In the genomic region with DNA sequence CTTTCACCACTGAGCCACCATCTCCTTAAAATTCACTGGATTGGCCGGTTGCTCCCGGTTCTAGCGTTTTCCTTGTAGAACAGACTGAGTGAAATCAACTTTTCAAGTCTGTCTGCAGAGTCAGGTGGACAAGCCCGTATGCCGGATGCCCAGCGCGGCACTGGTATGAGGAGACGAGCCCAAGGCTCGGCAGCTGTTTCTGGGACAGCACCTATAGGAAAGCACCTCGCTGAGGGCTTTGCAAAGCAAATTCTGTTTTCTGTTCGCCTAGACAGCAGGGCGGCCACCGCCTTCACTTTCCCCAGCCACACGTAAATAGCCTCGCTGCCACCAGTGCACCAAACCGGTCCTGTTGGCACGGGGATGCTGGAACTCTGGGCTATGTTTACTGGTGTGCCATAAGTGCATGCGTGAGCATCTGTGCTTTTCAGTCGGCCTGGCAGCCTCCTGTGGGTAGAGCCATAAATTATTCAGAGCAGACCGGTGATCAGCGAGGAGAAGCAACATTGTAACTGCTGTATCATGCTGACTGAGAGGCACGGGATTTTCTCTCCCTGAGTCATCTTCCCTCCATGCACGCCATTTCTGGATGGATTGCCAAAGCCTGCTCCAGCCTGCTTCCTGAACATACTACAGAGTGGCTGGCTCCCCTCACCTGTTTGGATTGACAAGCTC, we compare ENCODE assay signal across 10 mouse cellular contexts. TPM values are rescaled to one million over a fixed set of nuclear protein-coding genes. Genes with fewer than 3 reads are reported as not detected.
DNase-seq lines count a peak whose midpoint lies in the region; ATAC-seq lines count a peak whose summit lies in the region.
"Had no signal": no experiment of that assay in that cellular context is flagged by ENCODE, and none has a peak within 500 bp of the region (broad histone marks: within the 10 kb centered on the region; RNA-seq: fewer than 3 reads in every experiment).

No protein-coding gene starts in this region.

- no peak overlapping the region for H3K4me3 ChIP-seq in hindbrain, embryonic 16.5 days (ENCODE audit: low read length)
- no peak overlapping the region for H3K4me3 ChIP-seq in neural tube, embryonic 15.5 days (replicated peaks)
- H3K4me3 ChIP-seq in liver, embryonic 12.5 days, result no peak overlapping the region
- H3K4me3 ChIP-seq: limb, embryonic 13.5 days had no signal

- no peak for DNase-seq in frontal cortex, postnatal 10 days (ENCODE audit: low spot score in 2 of 2)
- peak; percentile 67 for DNase-seq in adrenal gland, postnatal 36 days
- DNase-seq in spleen, postnatal 36 days (ENCODE audit: low spot score in 2 of 2), result no peak
- DNase-seq: heart, postnatal 14 days had no signal

- no peaks in the 10 kb centered on the region for H3K4me1 ChIP-seq in hindbrain, embryonic 16.5 days (ENCODE audit: control insufficient read depth, insufficient read depth, low read depth, low read length)
- H3K4me1 ChIP-seq in neural tube, embryonic 15.5 days, result peaks cover 21% of the 10 kb centered on the region
- no peaks in the 10 kb centered on the region for H3K4me1 ChIP-seq in liver, embryonic 12.5 days
- H3K4me1 ChIP-seq: limb, embryonic 13.5 days had no signal

- 69% methylated on average over 23 of the region's 23 CpGs for WGBS in hindbrain, embryonic 16.5 days
- 49% methylated on average over 23 of the region's 23 CpGs for WGBS in neural tube, embryonic 15.5 days
- 76% methylated on average over 23 of the region's 23 CpGs for WGBS in liver, embryonic 12.5 days (ENCODE audit: insufficient replicate concordance)

- H3K27ac ChIP-seq in hindbrain, embryonic 16.5 days (ENCODE audit: low read depth, low read length), result no peak overlapping the region
- peak overlapping the region; percentile 28; the same call in 1 of the 2 replicates for H3K27ac ChIP-seq in neural tube, embryonic 15.5 days (replicated peaks)
- H3K27ac ChIP-seq in liver, embryonic 12.5 days, result no peak overlapping the region
- H3K27ac ChIP-seq: limb, embryonic 13.5 days had no signal

- no peaks in the 10 kb centered on the region for H3K9me3 ChIP-seq in hindbrain, embryonic 16.5 days (ENCODE audit: control insufficient read depth, low read length)
- H3K9me3 ChIP-seq in neural tube, embryonic 15.5 days (replicated peaks), result no peaks in the 10 kb centered on the region
- H3K9me3 ChIP-seq in liver, embryonic 12.5 days (replicated peaks), result no peaks in the 10 kb centered on the region
- H3K9me3 ChIP-seq: limb, embryonic 13.5 days had no signal

- no peak overlapping the region for H3K4me2 ChIP-seq in hindbrain, embryonic 16.5 days (ENCODE audit: low read length)
- no peak overlapping the region for H3K4me2 ChIP-seq in neural tube, embryonic 15.5 days
- H3K4me2 ChIP-seq in liver, embryonic 12.5 days, result no peak overlapping the region
- H3K4me2 ChIP-seq: limb, embryonic 13.5 days had no signal

- no peaks in the 10 kb centered on the region for H3K27me3 ChIP-seq in hindbrain, embryonic 16.5 days (replicated peaks; ENCODE audit: control insufficient read depth, insufficient read depth, low read length)
- no peaks in the 10 kb centered on the region for H3K27me3 ChIP-seq in neural tube, embryonic 15.5 days (replicated peaks)
- H3K27me3 ChIP-seq in liver, embryonic 12.5 days (replicated peaks), result no peaks in the 10 kb centered on the region
- H3K27me3 ChIP-seq: limb, embryonic 13.5 days had no signal

- peak; percentile 42 for ATAC-seq in frontal cortex, adult (ENCODE audit: low TSS enrichment)
- peak; percentile 63 for ATAC-seq in hindbrain, embryonic 16.5 days
- 0 out of 2 replicates have a peak, but pooled peaks have one; percentile 33 for ATAC-seq in neural tube, embryonic 15.5 days (ENCODE audit: low FRiP score)
- no peak for ATAC-seq in liver, embryonic 12.5 days
- no peak for ATAC-seq in monocyte, adult 5-6 weeks (replicated peaks; ENCODE audit: insufficient number of reproducible peaks, low FRiP score, low TSS enrichment, poor library complexity, severe bottlenecking)

- H3K9ac ChIP-seq in hindbrain, embryonic 16.5 days (ENCODE audit: low read depth, low read length), result no peak overlapping the region
- H3K9ac ChIP-seq in neural tube, embryonic 15.5 days (replicated peaks), result no peak overlapping the region
- H3K9ac ChIP-seq in liver, embryonic 12.5 days, result no peak overlapping the region
- H3K9ac ChIP-seq: limb, embryonic 13.5 days had no signal

- H3K36me3 ChIP-seq in hindbrain, embryonic 16.5 days (ENCODE audit: control insufficient read depth, insufficient read depth, low read length), result no peaks in the 10 kb centered on the region
- peaks cover 5% of the 10 kb centered on the region for H3K36me3 ChIP-seq in neural tube, embryonic 15.5 days
- H3K36me3 ChIP-seq in liver, embryonic 12.5 days, result no peaks in the 10 kb centered on the region
- H3K36me3 ChIP-seq: limb, embryonic 13.5 days had no signal

RNA-seq across cellular contexts. Expression of gene Pgbd5, which starts 53.1 kb away (rescaled TPM):
- 1 to 10 TPM; 3.5 to 4.5 TPM for total RNA-seq in adrenal gland, postnatal 36 days (2021)
- polyA plus RNA-seq in hindbrain, embryonic 16.5 days (2015; fragmentation: Nextera tagmentation; extraction: Ambion mirVana), result 12.8 and 13.6 TPM in 2 replicates
- 12.0 and 17.0 TPM in 2 replicates for polyA plus RNA-seq in neural tube, embryonic 15.5 days (2015; fragmentation: Nextera tagmentation; extraction: Ambion mirVana)
- 0.24 and 0.37 TPM in 2 replicates for polyA plus RNA-seq in liver, embryonic 12.5 days (2016; fragmentation: Nextera tagmentation; extraction: Ambion mirVana)
- total RNA-seq in monocyte, adult 5-6 weeks (2017), result not detected in 3 replicates

Comparison
In these comparisons a context has a peak if more than half of its experiments do, and no peak if none do; other contexts are left out.
1. ATAC-seq: peak in frontal cortex, adult (single experiment), hindbrain, embryonic 16.5 days (single experiment) and neural tube, embryonic 15.5 days (single experiment); none in liver, embryonic 12.5 days (single experiment) and monocyte, adult 5-6 weeks (single experiment).
2. DNase-seq: peak in adrenal gland, postnatal 36 days (2 of 2); none in frontal cortex, postnatal 10 days (0 of 2) and spleen, postnatal 36 days (0 of 2).